Mouse (Mus musculus): ENCODE measurements around the gene Ces2b. TPM values are rescaled to one million over a fixed set of nuclear protein-coding genes. Genes with fewer than 3 reads are reported as not detected.

Gene Ces2b
- polyA plus RNA-seq (2017; shearing (Covaris generic)) = not detected

DNA sequence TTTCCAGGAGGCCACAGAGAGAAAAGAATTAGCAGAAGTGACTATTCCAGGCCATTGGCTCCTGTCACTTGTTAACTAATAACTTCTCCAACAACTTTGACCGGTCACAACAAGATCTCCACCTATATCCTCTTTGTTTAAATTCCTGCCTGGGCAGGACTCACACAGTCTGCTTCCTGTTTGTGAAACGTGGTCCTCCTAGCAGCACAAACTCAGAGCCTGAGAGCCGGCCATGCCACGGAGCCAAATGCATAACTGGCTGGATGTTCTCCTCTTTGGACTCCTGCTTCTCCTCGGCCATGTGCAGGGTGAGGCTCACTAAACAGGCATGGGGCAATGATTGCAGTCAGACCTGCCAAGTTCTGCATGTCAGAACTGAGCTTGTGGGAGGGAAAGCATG lies at the start of gene Ces2b:
Gene Ces2b (plus strand): TSS at position 133 of the 400 bp plus-strand sequence.

DNA sequence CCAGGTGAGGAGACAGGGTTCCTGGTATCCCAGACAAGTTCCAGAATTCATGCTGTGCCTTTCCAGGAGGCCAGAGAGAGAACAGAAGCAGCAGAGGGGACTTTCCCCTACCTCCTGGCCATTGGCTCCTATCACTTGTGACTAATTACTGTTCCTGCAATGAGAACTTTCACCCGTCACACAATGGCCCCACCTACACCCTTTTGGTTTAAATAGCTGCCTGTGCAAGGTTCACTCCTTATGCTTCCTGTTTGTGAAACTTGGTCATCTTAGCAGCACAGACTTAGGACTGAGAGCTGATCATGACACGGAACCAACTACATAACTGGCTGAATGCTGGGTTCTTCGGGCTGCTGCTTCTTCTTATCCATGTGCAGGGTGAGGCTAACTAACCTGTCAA lies 15.5 kb downstream of the Ces2b start, which contains the start of gene Ces2c:
Gene Ces2c (plus strand): TSS at position 238 of the 400 bp plus-strand sequence.

Other genes with a start within 250 kb of the Ces2b start
- 1 to 10 TPM; 5.2 to 8.9 TPM for gene Pdp2, start 240.1 kb upstream of the Ces2b start, polyA plus RNA-seq (2017; shearing (Covaris generic))
- 1 to 10 TPM in 1 of 2 experiments, not detected in 1; 2.2 TPM for gene Cdh16, start 207.2 kb upstream of the Ces2b start, polyA plus RNA-seq (2017; shearing (Covaris generic))
- 10 to 100 TPM; 51.9 to 63.5 TPM for gene Rrad, start 200.2 kb upstream of the Ces2b start, polyA plus RNA-seq (2017; shearing (Covaris generic))
- gene Ciao2b, start 189.6 kb upstream of the Ces2b start, polyA plus RNA-seq (2017; shearing (Covaris generic)) = 100 to 1,000 TPM; 106 to 126 TPM
- under 1 TPM; 0.59 to 0.65 TPM for gene Ces2a, start 97.6 kb upstream of the Ces2b start, polyA plus RNA-seq (2017; shearing (Covaris generic))
- 10 to 100 TPM; 14.5 to 37.2 TPM for gene Ces2c, start 15.5 kb downstream of the Ces2b start, polyA plus RNA-seq (2017; shearing (Covaris generic))
- not detected for gene Ces2e, start 94.7 kb downstream of the Ces2b start, polyA plus RNA-seq (2017; shearing (Covaris generic))
- under 1 TPM in 1 of 2 experiments, not detected in 1; 0.16 TPM for gene Ces2f, start 115.8 kb downstream of the Ces2b start, polyA plus RNA-seq (2017; shearing (Covaris generic))
- gene Ces2g, start 130.1 kb downstream of the Ces2b start, polyA plus RNA-seq (2017; shearing (Covaris generic)) = 1 to 10 TPM in 1 of 2 experiments, not detected in 1; 1.6 TPM
- not detected for gene Ces2h, start 169.3 kb downstream of the Ces2b start, polyA plus RNA-seq (2017; shearing (Covaris generic))
- under 1 TPM in 1 of 2 experiments, not detected in 1; 0.36 TPM for gene Ces3a, start 217.0 kb downstream of the Ces2b start, polyA plus RNA-seq (2017; shearing (Covaris generic))